8 mouse cellular contexts compared by ENCODE assay signal in genomic region chr12:24696500-24697483, GRCm38 (mm10). TPM values are rescaled to one million over a fixed set of nuclear protein-coding genes. Genes with fewer than 3 reads are reported as not detected.
DNase-seq lines count a peak whose midpoint lies in the region; ATAC-seq lines count a peak whose summit lies in the region.

No protein-coding gene starts in this region.

- H3K36me3 ChIP-seq in intestine, embryonic 15.5 days = no peaks in the 10 kb centered on the region
- no peaks in the 10 kb centered on the region for H3K36me3 ChIP-seq in midbrain, embryonic 10.5 days

- intact Hi-C loops in gastrocnemius, postnatal 36 days (cut with DNase I) = loop anchor here (1.0 to 5.0 kb wide), 3 partner anchors 22 to 229 kb away; no protein-coding TSS in a partner anchor
- intact Hi-C loops in left cerebral cortex, postnatal 14 days (cut with DNase I) = loop anchor here (1.0 to 2.0 kb wide), 2 partner anchors 66 to 93 kb away; no protein-coding TSS in a partner anchor

- no peaks in the 10 kb centered on the region for H3K27me3 ChIP-seq in intestine, embryonic 15.5 days (replicated peaks)
- H3K27me3 ChIP-seq in midbrain, embryonic 10.5 days (ENCODE audit: low read depth, poor library complexity, severe bottlenecking) = no peaks in the 10 kb centered on the region

- peak; percentile 80 to 83 for DNase-seq in adrenal gland, adult 18-20 months (ENCODE audit: low spot score in 2 of 2)
- DNase-seq in embryo, embryonic 10.5 days (ENCODE audit: low spot score) = peak; percentile 93
- peak; percentile 74 to 76 for DNase-seq in gastrocnemius, postnatal 36 days
- peak; percentile 88 to 92 for DNase-seq in left cerebral cortex, postnatal 14 days (ENCODE audit: low spot score in 2 of 2)
- DNase-seq in midbrain, embryonic 10.5 days (ENCODE audit: low spot score) = peak; percentile 87
- peak; percentile 57 to 73 for DNase-seq in right cerebral cortex, postnatal 36 days (ENCODE audit: low spot score in 2 of 2)
- peak; percentile 80 for DNase-seq in yolk sac, embryonic 10.5 days (ENCODE audit: low spot score)

- H3K4me3 ChIP-seq in intestine, embryonic 15.5 days (replicated peaks) = no peak overlapping the region
- no peak overlapping the region for H3K4me3 ChIP-seq in midbrain, embryonic 10.5 days

- H3K4me2 ChIP-seq in intestine, embryonic 15.5 days (replicated peaks) = no peak overlapping the region

- H3K4me1 ChIP-seq in intestine, embryonic 15.5 days (replicated peaks) = 0 out of 2 replicates have a peak, but pooled peaks cover 5% of the 10 kb centered on the region
- 0 out of 2 replicates have a peak, but pooled peaks cover 5% of the 10 kb centered on the region for H3K4me1 ChIP-seq in midbrain, embryonic 10.5 days

- ATAC-seq in intestine, embryonic 15.5 days = peak; percentile 88

- WGBS in intestine, embryonic 15.5 days = 38% methylated on average over 16 of the region's 16 CpGs
- WGBS in midbrain, embryonic 10.5 days = 47% methylated on average over 16 of the region's 16 CpGs

- no peaks in the 10 kb centered on the region for H3K9me3 ChIP-seq in intestine, embryonic 15.5 days
- H3K9me3 ChIP-seq in midbrain, embryonic 10.5 days (replicated peaks) = no peaks in the 10 kb centered on the region

- no peak overlapping the region for H3K9ac ChIP-seq in intestine, embryonic 15.5 days

- no peak overlapping the region for H3K27ac ChIP-seq in intestine, embryonic 15.5 days
- H3K27ac ChIP-seq in midbrain, embryonic 10.5 days (replicated peaks) = no peak overlapping the region

RNA-seq across cellular contexts. Expression of gene Rrm2, which starts 11.2 kb away (rescaled TPM):
- total RNA-seq in adrenal gland, adult 18-20 months (2021) = 1 to 10 TPM; 4.6 to 5.1 TPM
- total RNA-seq in gastrocnemius, postnatal 36 days (2021) = 1 to 10 TPM; 2.1 to 3.0 TPM
- polyA plus RNA-seq in intestine, embryonic 15.5 days (2015; fragmentation: Nextera tagmentation; extraction: Ambion mirVana) = 161 and 178 TPM in 2 replicates
- 1 to 10 TPM; 4.9 to 5.2 TPM for total RNA-seq in left cerebral cortex, postnatal 14 days (2021)
- 732 and 813 TPM in 2 replicates for polyA plus RNA-seq in midbrain, embryonic 10.5 days (2016; fragmentation: Nextera tagmentation; extraction: Ambion mirVana)

RNA-seq across cellular contexts. Expression of gene Cys1, which starts 15.2 kb away (rescaled TPM):
- 1 to 10 TPM; 3.9 to 6.2 TPM for total RNA-seq in adrenal gland, adult 18-20 months (2021)
- total RNA-seq in gastrocnemius, postnatal 36 days (2021) = 1 to 10 TPM; 3.4 to 3.7 TPM
- polyA plus RNA-seq in intestine, embryonic 15.5 days (2015; fragmentation: Nextera tagmentation; extraction: Ambion mirVana) = 2.1 and 2.3 TPM in 2 replicates
- 1 to 10 TPM; 9.9 to 10.0 TPM for total RNA-seq in left cerebral cortex, postnatal 14 days (2021)
- 0.39 and 0.49 TPM in 2 replicates for polyA plus RNA-seq in midbrain, embryonic 10.5 days (2016; fragmentation: Nextera tagmentation; extraction: Ambion mirVana)

RNA-seq across cellular contexts. Expression of gene Klf11, which starts 45.7 kb away (rescaled TPM):
- total RNA-seq in adrenal gland, adult 18-20 months (2021) = 10 to 100 TPM; 10.7 to 15.5 TPM
- total RNA-seq in gastrocnemius, postnatal 36 days (2021) = 1 to 10 TPM; 7.8 to 8.6 TPM
- 8.9 and 10.9 TPM in 2 replicates for polyA plus RNA-seq in intestine, embryonic 15.5 days (2015; fragmentation: Nextera tagmentation; extraction: Ambion mirVana)
- total RNA-seq in left cerebral cortex, postnatal 14 days (2021) = 1 to 10 TPM; 5.3 to 6.7 TPM
- polyA plus RNA-seq in midbrain, embryonic 10.5 days (2016; fragmentation: Nextera tagmentation; extraction: Ambion mirVana) = 13.6 and 16.1 TPM in 2 replicates
